Mouse (Mus musculus) thymus, adult 2 months (tissue): ENCODE measurements around the gene E330034G19Rik.

Experiments used
- CTCF ChIP-seq: fragments of 200-500 bp; IDR thresholded peaks from 2 replicates; pipeline ENCODE4 v1.5.1; 2012; ENCODE audit warnings: mild to moderate bottlenecking, control low read depth, low read length, moderate library complexity, borderline replicate concordance; ENCODE audit not compliant: control insufficient read depth, poor library complexity, insufficient read depth; ENCODE audit errors: extremely low read depth
- POLR2A ChIP-seq: fragments of 200-500 bp; IDR thresholded peaks from 2 replicates; pipeline ENCODE4 v1.6.1; 2012; ENCODE audit warnings: mild to moderate bottlenecking, low read length, control low read depth, moderate library complexity; ENCODE audit not compliant: control insufficient read depth, poor library complexity, insufficient read depth; ENCODE audit errors: extremely low read depth

DNA sequence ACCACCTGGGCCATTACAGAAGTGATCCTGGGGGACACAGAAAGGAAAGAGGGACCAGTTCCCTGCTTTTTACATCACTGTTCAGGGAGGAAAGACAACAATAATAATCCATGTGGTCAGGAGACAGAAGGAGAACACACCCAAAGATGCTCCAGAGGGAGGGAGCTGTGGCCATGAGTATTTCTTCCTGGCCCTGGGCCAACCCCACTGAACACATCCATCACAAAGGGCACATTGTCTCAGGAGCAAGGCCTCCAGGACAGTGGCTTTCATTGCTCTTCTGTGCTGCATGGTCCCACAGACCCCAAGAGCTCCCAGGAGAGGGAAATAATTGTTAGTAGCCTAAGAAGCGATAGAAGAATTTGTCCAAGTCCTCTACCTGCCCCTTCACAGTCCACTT lies 23.4 kb upstream of the E330034G19Rik start:
- no peak for TF ChIP-seq POLR2A
- TF ChIP-seq CTCF, result no peak
